Mouse (Mus musculus) CH12.LX (cell line): ENCODE results near the gene Bmx. TPM values are rescaled to one million over a fixed set of nuclear protein-coding genes. Genes with fewer than 3 reads are reported as not detected.
A peak's percentile ranks its signal among the peaks of the same experiment; 100 is the strongest.

ENCODE experiments used
- DNase-seq: peaks from one replicate; pipeline ENCODE4 v3.0.0-alpha.2; 2013; ENCODE audit errors: extremely low read depth
- H3K27ac ChIP-seq: 2 replicates; pipeline ENCODE4 v1.5.1; 2012; ENCODE audit warnings: low read depth, mild to moderate bottlenecking, control low read depth, moderate library complexity; ENCODE audit not compliant: insufficient read depth
- H3K27me3 ChIP-seq: replicated peaks from 2 replicates; pipeline ENCODE3; 2012; ENCODE audit warnings: inconsistent platforms
- H3K36me3 ChIP-seq, 2 experiments: replicated peaks in 1 of 2; 2 replicates each; pipeline versions ENCODE3 to v1.6.1; 2012; ENCODE audit warnings: inconsistent platforms in 1 of 2, low read length in 1 of 2, mild to moderate bottlenecking in 1 of 2, mixed read lengths in 1 of 2, moderate library complexity in 1 of 2; ENCODE audit not compliant: control insufficient read depth in 1 of 2, insufficient read depth in 1 of 2
- H3K4me1 ChIP-seq, 2 experiments: 2 replicates each; pipeline ENCODE4 v1.6.1; 2012; ENCODE audit warnings: inconsistent platforms in 1 of 2, moderate library complexity in 1 of 2; ENCODE audit not compliant: insufficient read depth in 2 of 2, control insufficient read depth in 1 of 2
- H3K4me2 ChIP-seq: 2 replicates; pipeline ENCODE4 v1.6.1; 2012; ENCODE audit warnings: low read depth, mild to moderate bottlenecking, control low read depth; ENCODE audit not compliant: poor library complexity, insufficient read depth, severe bottlenecking
- H3K4me3 ChIP-seq, 3 experiments: fragments of 150-350 bp in 1 of 3; sonication (generic) in 1 of 3; replicated peaks in 1 of 3; 2 replicates each; pipeline versions ENCODE3 to v1.5.1; 2011 to 2012; ENCODE audit warnings: low read depth in 2 of 3, low read length in 2 of 3, mild to moderate bottlenecking in 2 of 3, moderate library complexity in 2 of 3, control low read depth in 1 of 3, improper control_type of control experiment in 1 of 3, inconsistent platforms in 1 of 3, mixed read lengths in 1 of 3; ENCODE audit not compliant: poor library complexity in 1 of 3
- H3K79me2 ChIP-seq: replicated peaks from 2 replicates; pipeline ENCODE4 v1.6.1; 2012; ENCODE audit warnings: mild to moderate bottlenecking, moderate library complexity; ENCODE audit not compliant: control insufficient read depth, poor library complexity, insufficient read depth, severe bottlenecking; ENCODE audit errors: extremely low read depth
- H3K9ac ChIP-seq: 2 replicates; pipeline ENCODE4 v1.6.1; 2012; ENCODE audit warnings: low read depth, mild to moderate bottlenecking, control low read depth, moderate library complexity; ENCODE audit not compliant: insufficient read depth
- H3K9me3 ChIP-seq: replicated peaks from 2 replicates; pipeline ENCODE3; 2012; ENCODE audit warnings: low read length, inconsistent platforms, mixed read lengths
- CHD2 ChIP-seq: IDR thresholded peaks from 2 replicates; pipeline ENCODE4 v1.6.1; 2011; ENCODE audit warnings: low read length, improper control_type of control experiment
- CTCF ChIP-seq, 2 experiments: IDR thresholded peaks in 1 of 2; conservative IDR thresholded peaks in 1 of 2; 2 replicates each; pipeline ENCODE4 v1.5.1; 2011 to 2012; ENCODE audit warnings: low read depth in 2 of 2, low read length in 2 of 2, improper control_type of control experiment in 1 of 2, inconsistent platforms in 1 of 2, mild to moderate bottlenecking in 1 of 2, moderate library complexity in 1 of 2
- ELF1 ChIP-seq: IDR thresholded peaks from 2 replicates; pipeline ENCODE4 v1.6.1; 2014; ENCODE audit warnings: low read depth, mild to moderate bottlenecking, inconsistent platforms, low read length, improper control_type of control experiment
- EP300 ChIP-seq: IDR thresholded peaks from 2 replicates; pipeline ENCODE4 v1.6.1; 2011; ENCODE audit warnings: low read length, improper control_type of control experiment
- KAT2A ChIP-seq: IDR thresholded peaks from 2 replicates; pipeline ENCODE4 v1.6.1; 2012; ENCODE audit warnings: low read length, improper control_type of control experiment, inconsistent platforms; ENCODE audit not compliant: insufficient replicate concordance
- MAX ChIP-seq: IDR thresholded peaks from 2 replicates; pipeline ENCODE4 v1.6.1; 2011; ENCODE audit warnings: low read length, improper control_type of control experiment
- MAZ ChIP-seq: IDR thresholded peaks from 2 replicates; pipeline ENCODE4 v1.6.1; 2012; ENCODE audit warnings: low read depth, mild to moderate bottlenecking, inconsistent platforms, low read length, improper control_type of control experiment, moderate library complexity
- MEF2A ChIP-seq: IDR thresholded peaks from 2 replicates; pipeline ENCODE4 v1.6.1; 2014; ENCODE audit warnings: low read depth, mild to moderate bottlenecking, inconsistent platforms, low read length, improper control_type of control experiment, borderline replicate concordance
- MYC ChIP-seq: IDR thresholded peaks from 2 replicates; pipeline ENCODE4 v1.6.1; 2011; ENCODE audit warnings: low read depth, mild to moderate bottlenecking, improper control_type of control experiment, low read length
- USF2 ChIP-seq: conservative IDR thresholded peaks from 2 replicates; pipeline ENCODE4 v1.6.1; 2011; ENCODE audit warnings: low read depth, low read length, improper control_type of control experiment
- ZKSCAN1 ChIP-seq: IDR thresholded peaks from 2 replicates; pipeline ENCODE4 v1.6.1; 2012; ENCODE audit warnings: low read depth, inconsistent platforms, low read length, improper control_type of control experiment, borderline replicate concordance
- ZNF384 ChIP-seq: IDR thresholded peaks from 2 replicates; pipeline ENCODE4 v1.6.1; 2012; ENCODE audit warnings: low read depth, low read length, improper control_type of control experiment, inconsistent platforms
- dilution Hi-C: fragments of 300-500 bp; cut with MboI; formaldehyde crosslinking; loops from 2 replicates; pipeline ENCODE4 v1.14.3; 2020; ENCODE audit warnings: low sequenced_read_pairs; ENCODE audit not compliant: extremely low pct_unique_long_range_greater_than_20kb, extremely low pct_ligation_motif_present
- in situ Hi-C: fragments of 300-500 bp; cut with MboI; formaldehyde crosslinking; loops from 3 replicates; pipeline ENCODE4 v1.14.3; 2019; ENCODE audit warnings: low sequenced_read_pairs, low pct_ligation_motif_present, low pct_unique_long_range_greater_than_20kb, mixed read lengths
- polyA plus RNA-seq: library from polyadenylated mRNA; unstranded; fragments of >175 nt; gene quantifications from 2 replicates; pipeline ENCODE4 v1.2.1, GENCODE M21; 2012; ENCODE audit warnings: low read depth; ENCODE audit not compliant: insufficient read length
- total RNA-seq, 2 experiments: library from RNA; depleted of rRNA; stranded (reverse); fragments of 300-350 nt in 1 of 2; fragments of >200 nt in 1 of 2; gene quantifications; 2 replicates each; pipeline ENCODE4 v1.2.3; 2012 to 2014

Bmx gene
- total and polyA plus RNA-seq, 3 experiments = 0.08 TPM; not detected in 2

DNA sequence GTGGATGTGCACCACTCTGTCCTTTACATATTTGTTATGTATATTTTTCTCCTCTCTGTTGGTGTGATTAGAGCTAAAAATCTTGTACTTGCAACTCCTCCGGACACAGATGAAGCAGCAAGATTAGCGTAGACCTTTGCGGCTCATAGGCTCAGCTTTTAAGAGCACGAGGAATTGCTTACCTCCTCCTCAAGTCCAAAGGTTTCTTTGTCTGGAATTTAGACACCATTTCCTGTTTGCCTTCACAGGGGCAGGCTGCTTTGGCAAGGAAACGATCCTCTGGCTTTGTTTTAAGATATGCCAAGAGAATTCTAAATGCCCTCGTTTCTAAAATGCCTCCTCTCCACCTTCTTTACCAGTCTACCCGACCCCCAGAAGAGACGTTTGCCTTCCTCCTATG lies 24.6 kb downstream of the Bmx start:
- Histone ChIP-seq H3K9me3 (no peaks in the 10 kb centered on the region), H3K4me1 (no peaks in the 10 kb centered on the region), H3K36me3 (no peaks in the 10 kb centered on the region), H3K9ac (no peak overlapping the region), H3K4me2 (no peak overlapping the region), H3K27me3 (no peaks in the 10 kb centered on the region), H3K27ac (no peak overlapping the region), H3K79me2 (no peaks in the 10 kb centered on the region)
- dilution Hi-C loops = no loop called here
- no peak for DNase-seq
- in situ Hi-C loops = no loop called here
- TF ChIP-seq CHD2 = no peak
- TF ChIP-seq, all 38 proteins: peak for 0
- H3K4me3 ChIP-seq = no peak overlapping the region

DNA sequence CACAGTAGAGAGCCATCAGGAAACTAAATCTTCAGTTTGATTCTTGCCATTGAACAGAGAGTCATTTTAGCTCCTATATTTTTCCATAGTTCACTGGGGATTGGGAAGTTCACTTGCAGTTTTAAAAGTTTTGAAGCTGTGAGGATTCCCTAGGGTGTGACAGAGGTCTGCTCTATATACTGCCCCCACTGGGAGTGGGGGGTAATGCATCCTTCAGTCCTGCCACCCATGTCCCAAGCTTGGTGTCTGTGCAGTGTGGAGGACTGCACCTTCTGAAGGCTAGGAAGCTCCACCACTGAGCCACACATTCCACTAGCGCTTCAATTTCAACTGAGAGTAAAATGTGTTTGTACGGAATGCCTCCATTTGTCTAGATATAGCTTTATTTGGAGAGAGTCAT lies 36.0 kb downstream of the Bmx start:
- H3K36me3 ChIP-seq = no peaks in the 10 kb centered on the region
- in situ Hi-C loops = no loop called here
- peak; percentile 31 for DNase-seq
- TF ChIP-seq CHD2 (no peak), MYC (no peak), ZKSCAN1 (no peak), CTCF (conservative IDR thresholded peaks at IDR 0.05 in 1 of 2, IDR thresholded peaks at IDR 0.05 in 1 of 2; ENCODE audit: low read depth in 2 of 2, low read length in 2 of 2) (peak; percentile 31 to 53), ZNF384 (no peak)
- TF ChIP-seq, all 38 proteins: peak for 1
- Histone ChIP-seq H3K79me2 (no peaks in the 10 kb centered on the region), H3K4me1 (no peaks in the 10 kb centered on the region), H3K4me2 (no peak overlapping the region), H3K4me3 (no peak overlapping the region), H3K27ac (no peak overlapping the region), H3K9ac (no peak overlapping the region), H3K27me3 (no peaks in the 10 kb centered on the region), H3K9me3 (no peaks in the 10 kb centered on the region)
- dilution Hi-C loops = no loop called here

DNA sequence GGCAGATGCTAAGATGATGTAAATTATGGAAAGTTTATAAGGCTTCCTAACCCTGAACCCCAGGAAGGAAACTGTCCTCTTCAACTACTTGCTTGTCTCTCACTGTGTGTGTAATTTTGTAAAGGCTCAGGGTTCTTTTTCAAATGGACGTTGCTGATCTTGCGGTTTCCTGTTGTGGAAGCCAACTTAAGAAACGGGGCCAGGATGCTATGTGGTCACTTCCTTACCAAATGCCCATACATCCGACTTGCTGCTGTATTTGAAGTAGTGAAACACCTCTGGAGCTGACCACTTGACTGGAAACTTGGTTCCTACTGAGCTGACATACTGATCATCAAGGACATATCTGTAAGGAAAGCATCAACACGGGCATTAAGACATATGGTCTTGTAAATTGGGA lies 57.4 kb downstream of the Bmx start:
- Histone ChIP-seq H3K27ac (no peak overlapping the region), H3K9me3 (no peaks in the 10 kb centered on the region), H3K4me3 (no peak overlapping the region), H3K79me2 (no peaks in the 10 kb centered on the region), H3K4me2 (no peak overlapping the region), H3K4me1 (no peaks in the 10 kb centered on the region), H3K36me3 (no peaks in the 10 kb centered on the region), H3K27me3 (no peaks in the 10 kb centered on the region), H3K9ac (no peak overlapping the region)
- dilution Hi-C loops = no loop called here
- no peak for DNase-seq
- TF ChIP-seq KAT2A (no peak), MAX (no peak), EP300 (no peak), MYC (no peak), USF2 (no peak), MAZ (no peak), ZNF384 (no peak), ELF1 (no peak), MEF2A (no peak)
- in situ Hi-C loops = no loop called here
